Mouse (Mus musculus) B cell, adult 2 months (primary cell): ENCODE measurements at regions not wholly inside any gene's neighbourhood (a gene's known extent, or its start where the extent isn't known, plus 50 kb on each side); places are given as distances from the start of the nearest gene placed in this dataset.

Experiments used
- DNase-seq, 2 experiments: peaks; one replicate each; pipeline ENCODE4 v3.0.0; 2022

DNA sequence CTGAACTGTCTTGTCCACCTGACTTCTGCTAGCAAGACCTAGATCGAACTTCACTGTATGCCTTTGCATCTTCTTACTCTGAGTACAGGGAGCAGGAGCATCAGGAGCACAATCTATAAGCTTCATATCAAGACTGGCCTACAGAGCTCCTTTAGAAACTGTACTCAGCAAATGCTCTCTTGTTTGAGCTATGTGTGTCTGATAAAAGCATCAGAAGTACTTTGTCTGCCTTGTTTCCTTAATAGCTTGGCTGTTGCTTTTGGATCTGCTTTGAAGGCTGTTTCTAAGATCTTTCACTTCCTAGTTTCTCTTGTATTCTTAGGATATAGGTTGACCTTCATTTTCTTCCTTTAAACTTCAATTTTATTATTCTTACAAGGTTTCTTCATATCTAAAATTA is 175.3 kb upstream of the Cypt12 start:
- no peak for DNase-seq

DNA sequence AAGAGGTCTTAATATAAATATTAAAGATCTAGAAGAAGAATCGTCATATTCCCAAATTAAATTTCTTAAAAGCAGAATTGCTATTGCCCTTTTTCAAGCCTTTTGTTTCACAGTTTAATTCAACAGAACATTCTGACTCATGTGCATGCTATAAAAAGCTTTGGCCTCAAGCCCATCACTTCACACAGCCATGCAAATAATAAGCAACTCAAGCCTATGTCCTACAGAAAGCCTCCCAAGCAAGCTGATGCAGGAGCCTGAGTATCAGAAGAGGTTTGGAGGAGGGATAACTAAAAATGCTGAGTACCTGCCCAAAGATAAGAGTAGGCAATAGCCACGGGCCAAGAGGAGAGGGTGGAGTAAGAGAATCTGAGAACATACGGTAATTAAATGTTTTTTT is 169.1 kb upstream of the Cypt12 start:
- no peak for DNase-seq

DNA sequence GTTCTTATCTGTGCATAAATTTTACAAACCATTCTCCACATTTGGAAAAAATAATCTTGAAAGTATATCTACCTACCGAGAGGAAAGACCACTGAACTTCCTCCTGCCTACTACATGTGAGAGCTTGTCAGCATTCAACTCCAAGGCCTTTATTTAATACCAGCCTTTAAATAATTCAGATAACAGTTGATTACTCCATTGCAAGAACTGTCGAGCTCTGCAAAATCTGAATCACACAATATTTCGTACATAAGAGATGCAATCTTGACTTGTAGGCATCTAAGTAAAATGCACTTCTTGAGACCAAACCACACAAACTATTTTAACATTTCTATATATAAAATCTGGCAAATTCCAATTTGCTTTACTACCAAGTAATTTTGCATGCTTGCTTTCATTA is 164.1 kb upstream of the Cypt12 start:
- no peak for DNase-seq

DNA sequence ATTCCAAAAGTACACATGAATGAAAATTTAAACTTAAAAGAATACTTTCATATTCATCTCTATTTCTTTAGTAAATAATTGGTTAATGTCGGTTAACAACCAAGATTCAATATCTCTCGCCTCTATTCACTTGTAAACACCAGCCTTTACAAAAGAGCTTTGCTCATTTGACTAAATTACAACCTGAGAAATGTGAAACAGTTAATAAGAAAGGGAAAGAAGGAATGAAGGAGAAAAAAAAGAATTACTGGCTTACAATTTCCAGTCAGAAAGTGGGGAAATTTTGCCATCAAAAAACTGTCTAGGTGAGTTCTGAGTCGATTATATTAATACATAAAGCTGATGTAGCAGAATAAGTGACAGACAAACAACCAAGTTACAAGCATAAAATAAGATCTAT is 163.6 kb upstream of the Cypt12 start:
- no peak for DNase-seq

DNA sequence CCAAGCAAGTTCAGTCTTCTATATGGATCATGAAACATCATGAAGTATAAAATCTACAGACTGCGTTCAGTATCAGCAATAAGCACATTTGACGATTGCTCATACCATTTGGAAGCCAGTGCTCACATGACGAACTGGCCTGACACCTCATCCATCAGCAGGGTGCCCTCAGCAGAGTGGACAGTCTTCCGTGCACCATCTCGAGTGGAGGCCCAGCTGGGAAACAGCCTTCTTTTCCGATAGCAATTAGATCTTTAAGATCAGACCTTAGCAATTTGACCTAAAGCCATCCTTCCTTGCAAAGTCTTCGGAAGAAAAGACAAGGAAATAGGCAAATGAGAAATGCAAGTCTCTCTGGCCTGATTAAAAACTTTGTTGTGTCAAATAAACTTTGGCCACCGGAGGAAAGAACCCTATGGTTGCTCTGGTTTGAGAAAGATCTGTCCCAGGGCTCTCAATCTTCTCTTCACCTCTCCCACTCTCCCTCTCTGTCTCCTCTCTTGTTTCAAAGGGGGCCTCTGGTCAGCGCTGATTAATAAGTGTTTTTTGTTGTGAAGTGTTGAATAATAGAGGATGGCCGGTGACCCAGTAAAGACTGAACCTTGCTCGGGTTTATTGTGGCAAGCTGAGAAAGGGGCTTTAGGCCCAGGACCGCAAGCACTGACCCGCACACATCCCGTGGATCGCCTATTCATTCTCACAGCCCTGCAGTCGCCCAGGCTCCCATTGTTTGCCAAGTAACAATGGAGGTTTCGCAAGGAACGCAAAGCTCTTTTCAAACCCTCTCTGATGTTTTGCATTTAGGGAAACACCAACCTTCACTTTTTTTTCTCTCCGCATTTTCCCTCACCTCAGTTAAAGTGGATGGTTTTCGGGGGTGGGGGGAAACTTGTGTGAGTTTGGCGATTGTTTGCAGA is 162.8 kb upstream of the Cypt12 start:
- DNase-seq = no peak

DNA sequence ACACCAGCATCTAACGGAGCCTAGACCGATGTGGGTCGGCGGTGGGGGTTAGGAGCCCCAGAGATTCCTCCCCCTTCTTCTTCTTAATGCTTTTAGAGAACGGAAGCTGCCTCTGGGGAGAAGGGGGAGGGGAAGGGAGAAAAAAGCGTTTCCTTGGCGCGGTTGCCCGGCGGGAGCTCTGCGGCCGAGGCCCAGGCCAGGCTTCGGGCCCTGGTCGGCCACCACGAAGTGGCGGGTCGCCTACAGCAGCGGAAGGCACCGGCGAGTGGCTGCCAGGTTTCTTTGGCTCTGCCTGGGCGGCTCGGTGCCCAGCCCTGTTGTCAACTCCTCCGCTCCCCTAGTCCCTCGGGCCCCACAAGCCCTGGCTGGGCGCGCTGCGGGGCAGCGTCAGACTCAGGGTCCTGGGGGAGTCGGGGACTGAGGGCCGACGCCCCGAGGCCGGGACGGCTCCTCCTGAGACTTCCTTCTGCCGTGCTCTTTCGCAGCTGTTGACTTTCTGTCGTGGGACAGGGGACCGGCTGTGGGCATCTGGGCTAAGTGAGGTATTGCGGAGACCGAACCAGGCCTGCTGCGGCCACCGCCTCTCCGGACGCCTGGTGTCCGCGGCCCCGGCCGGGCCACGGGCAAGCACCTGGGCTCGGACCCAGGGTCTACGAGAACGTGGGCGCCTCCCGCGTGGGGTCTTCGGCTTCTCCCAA is 162.0 kb upstream of the Cypt12 start:
- no peak for DNase-seq

DNA sequence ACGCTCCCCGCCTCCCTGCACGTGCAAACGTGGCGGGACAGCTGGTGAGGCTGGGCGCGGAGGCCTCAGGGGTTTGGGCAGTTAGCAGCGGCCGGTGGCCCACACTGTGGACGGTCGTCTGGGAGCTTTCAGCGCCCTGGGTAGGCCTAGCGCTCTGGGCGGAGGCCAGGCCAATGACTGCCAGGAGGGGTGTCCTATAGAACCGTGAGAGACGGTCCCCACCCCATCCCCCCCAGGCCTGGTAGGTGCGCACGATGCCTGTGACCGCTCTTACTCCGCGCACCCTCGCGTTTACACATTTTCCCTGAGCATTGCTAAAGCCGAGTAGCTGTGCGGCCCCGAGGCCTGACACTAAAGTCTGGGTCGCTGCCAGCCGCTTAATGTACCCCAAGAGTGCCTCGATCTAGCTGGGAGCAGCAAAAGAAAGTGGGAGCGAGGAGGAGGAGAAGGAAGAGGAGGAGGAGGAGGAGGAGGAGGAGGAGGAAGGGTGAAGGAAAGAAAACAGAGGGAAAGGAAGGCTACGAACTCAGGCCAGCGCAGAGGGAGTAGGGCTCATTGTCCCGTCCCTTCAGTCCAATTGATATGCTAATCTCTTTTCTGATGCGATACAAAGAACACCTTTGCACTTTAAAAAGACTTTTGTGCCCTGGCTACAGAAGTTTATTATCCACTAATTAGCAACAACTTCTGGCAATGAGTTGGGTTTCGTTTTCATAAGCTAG is 161.3 kb upstream of the Cypt12 start:
- no peak for DNase-seq

DNA sequence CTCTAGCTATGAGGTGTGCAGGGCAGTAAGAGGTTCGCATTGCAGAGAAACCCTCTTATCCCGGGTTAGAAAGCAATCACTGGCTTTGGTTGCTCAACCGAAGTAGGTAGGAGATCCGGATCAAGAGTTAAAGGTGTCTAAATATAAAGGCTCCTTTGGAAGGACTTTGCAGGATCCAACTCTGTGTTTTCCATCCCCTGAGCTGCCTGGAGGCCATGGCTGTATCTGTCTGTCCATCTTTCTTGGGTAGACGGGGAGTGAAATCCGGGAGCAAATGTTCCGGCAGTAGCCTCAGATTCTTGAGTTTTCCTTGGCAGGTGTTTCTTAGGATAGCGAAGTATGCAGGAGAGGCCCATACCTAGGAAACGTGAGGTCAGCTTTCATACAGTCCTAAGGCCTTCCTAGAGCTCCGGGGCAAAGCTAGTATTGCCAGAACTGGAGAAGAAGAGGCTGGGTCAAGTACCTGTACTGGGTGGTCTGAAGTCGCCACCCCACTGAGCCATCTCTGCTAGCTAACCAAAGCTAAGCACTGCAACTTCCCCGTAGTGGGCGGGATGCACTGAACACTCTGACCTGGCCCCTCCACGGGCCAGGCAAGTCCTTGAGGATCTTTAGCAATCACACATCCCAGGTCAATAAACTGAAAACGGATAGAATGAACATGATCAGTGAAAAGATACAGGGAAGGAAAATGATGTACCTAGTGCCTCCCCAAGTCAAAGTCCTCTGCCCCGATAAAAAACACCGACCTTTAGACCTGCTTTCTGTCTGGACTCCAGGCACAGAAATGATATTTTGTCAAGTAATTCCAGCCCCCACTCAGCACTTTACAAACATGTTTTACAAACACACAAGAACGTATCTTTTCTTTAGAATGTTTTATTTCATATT is 160.5 kb upstream of the Cypt12 start:
- DNase-seq = no peak

DNA sequence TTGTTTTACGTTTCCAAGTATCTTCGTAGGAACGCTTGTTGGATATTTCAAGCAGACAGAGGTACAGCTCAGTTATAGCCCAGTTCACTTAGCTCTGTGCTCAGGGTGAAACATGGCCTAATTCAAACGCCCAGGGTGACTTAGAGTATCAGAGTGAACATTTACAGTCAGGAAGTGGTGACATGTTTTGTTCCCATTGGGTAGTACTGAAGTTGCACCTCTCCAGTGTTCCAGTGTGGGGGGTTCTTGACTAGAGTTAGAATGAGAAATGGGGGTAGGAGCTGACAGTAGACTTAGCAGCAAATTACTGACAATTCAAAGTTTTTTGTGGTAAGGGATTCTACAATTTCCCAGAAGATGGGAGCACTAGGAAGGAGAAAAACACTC is 159.9 kb upstream of the Cypt12 start:
- no peak for DNase-seq

DNA sequence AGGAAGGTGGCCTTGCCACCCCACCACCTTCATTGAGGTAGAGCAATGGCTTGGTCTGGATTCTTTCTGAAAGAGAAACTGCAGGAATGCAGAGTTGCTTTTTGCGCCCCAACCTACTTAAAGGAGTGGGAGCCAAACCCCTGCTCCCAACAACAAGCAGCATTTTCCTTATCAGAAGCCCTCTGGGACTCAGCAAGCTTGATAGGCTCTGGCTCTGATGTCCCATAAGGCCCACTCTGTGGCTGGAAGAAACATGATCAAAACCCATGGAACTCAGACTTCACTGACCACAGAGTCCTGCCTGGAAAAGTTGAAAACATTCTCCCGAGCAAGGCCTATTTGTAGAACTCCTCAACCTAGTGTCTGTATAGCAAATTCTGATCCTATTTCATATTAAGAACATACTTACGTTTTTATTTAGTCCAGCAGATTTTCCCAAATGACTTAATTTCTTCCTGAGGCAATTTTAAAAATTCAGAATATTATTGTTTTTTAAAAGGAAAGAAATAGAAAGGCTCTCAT is 159.4 kb upstream of the Cypt12 start:
- no peak for DNase-seq

DNA sequence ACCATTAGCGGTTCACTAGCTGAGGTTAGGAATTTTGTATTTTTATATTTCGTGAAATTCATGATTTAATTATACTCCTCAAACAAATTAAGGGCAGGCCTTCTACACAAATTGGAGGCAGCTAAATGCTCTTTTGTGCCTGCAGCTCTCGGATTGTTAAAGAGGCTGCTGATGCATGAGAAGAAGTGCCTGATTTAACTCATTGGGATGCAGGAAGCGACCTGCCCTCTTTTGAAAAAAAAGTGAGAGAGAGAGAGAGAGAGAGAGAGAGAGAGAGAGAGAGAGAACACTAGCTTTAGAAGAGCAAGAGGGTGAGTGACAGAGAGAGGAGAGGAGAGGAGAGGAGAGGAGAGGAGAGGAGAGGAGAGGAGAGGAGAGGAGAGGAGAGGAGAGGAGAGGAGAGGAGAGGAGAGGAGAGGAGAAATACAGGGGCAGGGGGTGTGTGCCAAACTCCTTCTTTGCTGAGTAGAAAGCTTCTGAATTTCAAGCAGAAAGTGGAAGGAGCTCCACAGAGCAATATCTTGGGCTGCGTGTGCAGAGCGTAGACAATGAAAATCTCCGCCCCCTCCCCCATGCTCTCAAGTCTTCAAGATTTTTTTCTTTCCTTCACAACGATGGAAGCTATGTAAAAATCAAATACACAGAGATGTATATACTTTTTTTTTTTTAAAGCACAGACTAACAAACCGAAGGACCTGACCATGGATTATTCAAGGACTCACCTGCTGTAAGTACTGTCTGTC is 158.6 kb upstream of the Cypt12 start:
- no peak for DNase-seq

DNA sequence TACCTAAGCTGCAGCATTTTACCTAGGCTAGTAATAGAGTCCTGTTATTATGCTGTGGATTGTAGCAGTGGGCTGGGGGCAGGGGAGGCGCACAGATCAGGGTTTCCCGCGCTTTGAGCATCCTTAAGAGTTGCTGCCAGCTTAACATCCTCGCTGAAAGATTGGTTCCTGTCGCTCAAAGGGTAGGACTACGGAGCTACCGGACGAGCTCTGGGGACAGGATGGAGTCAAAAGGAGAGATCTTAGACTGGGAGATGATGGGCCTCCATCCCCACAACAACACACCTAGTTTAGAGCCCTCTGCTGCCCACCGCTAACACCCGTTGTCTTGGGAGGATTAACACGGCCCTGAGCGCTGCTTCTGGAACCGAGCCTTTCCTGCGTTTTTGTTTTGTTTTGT is 157.9 kb upstream of the Cypt12 start:
- no peak for DNase-seq

DNA sequence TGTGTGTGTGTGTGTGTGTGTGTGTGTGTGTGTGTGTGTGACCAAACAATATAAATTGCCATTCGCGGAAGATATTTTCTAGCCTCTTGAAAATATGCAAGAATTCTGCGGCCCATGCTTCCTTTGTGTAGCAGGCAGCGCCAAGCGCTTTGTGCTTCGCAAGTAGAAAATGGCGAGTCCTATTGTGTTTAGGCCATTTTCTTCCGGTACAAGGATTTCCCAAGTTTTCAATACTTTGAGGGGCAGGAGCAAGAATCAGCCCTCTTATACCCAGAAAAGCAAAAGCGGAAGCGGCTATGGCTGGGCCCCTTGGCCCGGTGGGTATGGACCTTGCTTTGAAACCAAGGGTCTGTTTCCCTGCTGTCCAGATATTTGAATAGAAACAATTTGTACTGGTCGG is 157.4 kb upstream of the Cypt12 start:
- DNase-seq = no peak

DNA sequence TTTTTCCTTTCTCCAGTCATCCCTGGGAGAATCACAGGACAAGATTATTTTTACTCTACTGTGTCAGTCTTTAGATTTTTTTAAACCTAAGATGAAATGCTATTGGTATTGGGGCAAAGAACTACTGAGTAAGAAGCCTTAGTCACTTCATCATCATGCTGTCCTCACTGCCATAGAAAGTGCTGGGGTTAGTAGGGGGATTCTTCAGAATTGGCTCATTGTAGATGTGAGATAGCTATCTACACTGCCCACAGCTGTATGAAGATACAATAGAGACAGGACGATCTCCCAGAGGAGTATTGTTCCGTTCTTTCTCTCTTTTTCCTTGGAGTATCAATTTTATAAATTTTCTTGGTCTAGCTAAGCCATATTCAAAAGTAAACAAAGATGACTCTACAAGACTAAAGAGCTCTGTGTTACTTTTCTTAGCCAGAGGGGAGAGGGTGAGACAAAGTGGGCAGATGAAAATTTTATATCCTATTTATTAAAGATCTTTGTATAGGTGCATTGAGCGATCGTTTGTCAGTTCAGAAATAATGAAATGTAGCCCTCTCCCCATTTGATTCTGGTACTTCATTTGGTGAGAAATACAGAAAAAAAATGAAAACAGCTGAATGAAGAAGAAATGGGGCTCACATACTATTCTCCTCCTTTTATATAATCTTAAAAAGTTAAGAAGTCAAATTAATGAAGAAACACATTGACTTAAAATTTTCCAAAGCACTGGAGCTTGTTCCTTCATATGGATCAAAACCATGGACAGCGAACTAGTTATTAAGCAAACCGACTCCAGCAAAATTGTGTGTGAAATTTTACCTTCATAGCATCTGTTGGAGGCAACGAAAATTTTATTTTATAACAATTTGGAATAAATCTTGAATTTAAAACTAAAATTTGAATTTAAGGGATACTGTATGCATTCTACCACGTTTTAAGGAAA is 156.6 kb upstream of the Cypt12 start:
- no peak for DNase-seq

DNA sequence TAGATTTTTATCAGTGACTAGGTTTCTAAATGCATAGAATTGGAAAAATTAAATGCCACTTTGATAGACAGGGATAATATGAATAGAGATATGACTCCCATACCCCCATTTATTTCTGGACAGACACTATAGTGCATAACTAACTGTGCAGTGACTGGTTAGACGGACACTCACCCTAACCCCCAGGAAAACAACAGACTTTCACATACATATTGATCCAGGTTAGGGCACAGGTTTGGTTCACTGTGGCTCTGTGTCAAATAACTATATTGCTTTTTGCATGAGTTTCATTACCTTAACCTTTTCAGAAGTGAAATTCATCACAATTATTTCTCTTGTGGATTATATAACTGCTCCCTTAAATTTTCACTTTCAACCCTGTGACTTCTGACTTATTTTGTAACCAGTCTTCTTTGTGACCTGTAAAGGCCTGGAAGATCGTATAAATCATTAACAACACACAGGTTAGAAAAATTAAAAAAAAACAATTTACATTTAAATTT is 155.6 kb upstream of the Cypt12 start:
- no peak for DNase-seq

DNA sequence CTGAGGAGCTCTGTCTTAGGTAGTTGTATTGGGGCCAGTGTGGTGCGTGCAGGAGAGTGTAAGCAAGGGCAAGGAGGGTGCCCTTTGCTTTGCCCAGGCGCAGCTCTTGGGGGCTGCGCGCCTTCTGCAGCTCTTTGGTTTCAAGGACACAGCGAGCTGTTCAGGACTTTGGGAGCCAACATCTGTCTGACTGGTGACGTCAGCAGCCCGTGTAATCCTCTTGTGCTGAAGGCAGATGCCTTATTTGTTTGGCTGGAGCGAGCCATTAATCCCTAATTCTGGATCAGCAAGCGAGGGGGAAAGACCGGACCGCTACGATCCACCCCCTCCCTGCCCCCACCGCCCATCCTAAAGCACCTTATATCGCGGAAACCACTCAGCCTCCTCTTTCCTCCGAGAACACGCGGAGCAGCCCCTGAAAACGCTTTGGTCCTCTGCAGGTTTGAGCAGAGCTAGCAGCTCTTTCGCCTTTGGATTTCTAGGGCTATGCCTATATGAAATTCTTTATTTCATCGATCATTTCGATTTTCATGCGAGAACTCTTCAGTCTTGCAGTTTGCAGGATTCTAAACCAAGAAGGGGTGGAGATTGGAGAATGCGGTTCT is 154.5 kb upstream of the Cypt12 start:
- DNase-seq = no peak

DNA sequence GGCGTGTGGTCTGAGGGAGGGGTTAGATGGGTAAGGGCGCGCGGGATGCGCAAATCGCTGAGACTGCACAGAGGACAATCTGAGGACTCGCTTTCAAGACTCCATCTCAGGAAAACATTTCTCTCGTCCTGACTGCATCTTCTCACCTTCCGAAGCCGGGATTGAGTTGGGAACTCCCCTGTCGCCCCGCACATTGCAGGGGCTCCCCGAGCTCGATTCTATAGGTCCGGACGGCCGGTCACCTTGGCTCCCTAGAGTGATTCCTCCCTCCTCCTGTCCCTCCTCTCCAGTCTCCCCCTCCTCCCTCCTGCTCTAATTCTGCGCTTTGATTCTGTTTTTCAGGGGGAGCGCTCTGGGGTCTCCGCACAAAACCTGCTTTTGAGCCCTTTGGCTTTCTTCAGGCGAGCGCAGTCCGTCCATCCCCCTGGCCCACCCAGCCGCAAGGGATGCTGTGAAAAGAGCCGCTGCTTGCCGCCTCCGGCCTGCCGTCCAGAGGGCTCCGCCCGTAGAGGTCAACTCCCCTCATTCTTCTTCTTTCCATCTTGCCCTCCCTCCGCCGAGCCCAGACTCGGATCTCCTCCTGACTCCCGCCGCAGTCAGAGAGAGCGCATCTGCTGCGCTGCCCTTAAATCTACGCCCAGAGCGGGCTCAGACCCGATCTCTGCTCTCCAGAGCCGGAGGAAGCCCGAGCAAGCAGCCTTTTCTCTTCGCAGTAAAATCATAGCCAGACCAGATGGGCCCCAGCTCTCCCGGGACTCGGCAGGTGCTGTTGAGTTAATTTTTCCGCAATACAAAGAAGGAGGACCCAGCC is 153.8 kb upstream of the Cypt12 start:
- DNase-seq = no peak

DNA sequence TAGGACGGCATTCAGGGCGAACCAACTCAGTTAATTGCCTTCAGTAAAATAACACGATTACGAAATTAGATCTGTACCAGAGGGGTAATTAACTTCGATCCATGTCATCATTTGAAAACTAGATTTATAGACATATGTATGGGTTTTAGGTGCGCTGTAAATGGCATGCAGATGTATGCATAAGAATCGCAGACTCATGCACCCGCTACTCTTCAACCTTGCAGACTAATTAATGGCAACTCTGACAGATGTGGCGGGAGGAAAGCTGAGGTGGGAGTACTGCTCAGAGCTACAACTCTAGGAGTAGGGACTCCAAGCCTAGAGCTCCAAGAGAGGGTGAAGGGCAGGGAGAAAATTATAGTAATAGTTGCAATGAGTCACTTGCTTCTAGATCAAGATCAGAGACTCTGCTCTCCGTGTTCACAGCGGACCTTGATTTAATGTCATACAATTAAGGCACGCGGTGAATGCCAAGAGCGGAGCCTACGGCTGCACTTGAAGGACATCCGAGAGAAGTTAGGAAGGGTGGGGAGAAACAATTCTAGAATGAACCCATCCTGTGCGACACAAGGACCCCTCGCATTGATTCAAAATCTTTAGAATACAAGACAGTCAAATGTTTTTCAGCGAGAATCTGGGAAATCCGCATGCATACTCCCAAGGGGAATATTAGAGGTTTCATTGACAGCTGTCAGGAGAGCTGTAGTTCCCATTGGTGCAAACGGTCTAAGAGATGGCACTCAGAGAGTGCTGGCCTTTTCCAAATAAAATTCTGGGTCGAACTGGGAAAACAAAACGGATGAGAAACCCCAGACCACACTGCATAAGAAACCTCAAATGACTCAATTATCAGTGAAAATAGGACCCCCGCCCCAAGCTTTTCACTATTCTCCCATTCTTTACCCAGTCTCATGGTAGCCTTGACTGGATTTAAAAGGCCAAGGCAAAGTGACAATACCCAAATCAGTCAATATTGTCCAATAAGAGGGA is 152.6 kb upstream of the Cypt12 start:
- DNase-seq = no peak
